Mouse (Mus musculus) embryo, embryonic 9.5 days (tissue): Measurements from ENCODE around the gene Esr2.

Experiments used
- DNase-seq: peaks from one replicate; pipeline ENCODE4 v3.0.0-alpha.2; 2017; ENCODE audit errors: extremely low spot score

Esr2 gene

DNA sequence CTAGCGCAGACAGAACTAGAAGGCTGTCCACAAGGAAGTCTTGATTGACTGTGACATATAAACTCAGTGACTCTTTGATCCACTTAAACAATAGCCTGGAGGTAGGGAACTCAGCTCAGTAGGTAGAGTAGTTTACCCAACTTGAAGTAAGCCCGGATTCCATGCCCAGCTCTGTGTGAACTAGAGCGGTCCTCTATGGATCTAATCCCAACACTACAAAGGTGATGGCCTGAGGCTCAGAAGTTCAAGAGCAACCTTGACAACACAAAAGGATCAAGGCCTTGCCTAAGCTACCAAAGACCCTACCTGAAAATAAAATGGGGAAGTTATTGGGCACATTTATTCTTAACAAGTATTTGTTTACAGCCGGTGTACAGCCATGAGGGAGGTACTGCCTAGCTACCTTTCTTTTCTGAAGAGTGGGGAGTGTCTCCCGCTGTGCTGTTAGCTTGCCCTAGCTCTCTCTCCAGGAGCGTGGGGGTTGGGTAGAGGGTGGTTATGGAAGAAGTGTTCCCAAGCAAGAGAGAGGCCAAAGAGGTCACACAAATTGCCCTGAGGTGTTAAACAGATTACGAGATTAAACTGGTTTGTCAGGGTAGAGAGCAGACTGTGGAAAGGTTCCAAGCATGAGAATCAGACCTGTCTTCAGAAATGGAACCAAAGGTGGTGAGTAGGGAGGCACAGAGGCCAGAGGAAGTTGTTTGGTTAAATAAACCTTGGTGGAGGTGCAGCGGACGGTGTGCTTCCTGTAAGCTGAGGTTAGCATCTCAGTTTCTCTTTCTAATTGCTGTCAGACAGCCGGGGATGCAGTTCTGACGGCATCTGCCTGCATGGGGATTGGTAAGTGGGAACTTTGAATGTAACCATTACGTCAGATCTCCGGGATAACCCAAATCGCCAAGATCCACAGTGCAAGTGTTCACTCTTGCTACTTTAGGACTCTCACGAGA lies 90.8 kb downstream of the Esr2 start:
- no peak for DNase-seq

- no peak for DNase-seq
These were observed 92.0 kb downstream of the Esr2 start for GRCm38 (mm10) chr12:76085066-76085465.

- peak; percentile 72 for DNase-seq
These were observed 95.4 kb downstream of the Esr2 start for GRCm38 (mm10) chr12:76081557-76082211.

- no peak for DNase-seq
These were observed 96.0 kb downstream of the Esr2 start for GRCm38 (mm10) chr12:76080876-76081556.

DNA sequence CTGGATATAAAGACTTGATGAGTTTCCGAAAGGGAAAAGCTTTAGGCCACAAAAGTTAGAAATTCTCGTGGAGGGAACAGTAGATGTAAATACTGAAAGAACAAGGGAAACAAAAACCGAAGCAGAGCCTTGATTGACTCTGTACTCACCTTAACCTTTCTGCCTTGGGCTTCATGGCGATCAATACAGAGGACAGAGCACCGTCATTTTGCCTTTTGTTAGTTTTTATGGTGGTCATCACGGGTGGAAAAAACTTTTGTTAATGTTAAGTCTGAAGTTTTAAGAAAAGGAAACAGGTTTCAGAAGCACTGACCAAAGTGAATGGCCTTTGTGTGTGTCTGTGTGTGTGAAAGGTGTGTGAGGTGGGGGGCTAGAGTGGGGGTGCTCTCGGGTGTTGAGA lies 103.1 kb downstream of the Esr2 start:
- peak; percentile 14 for DNase-seq

DNA sequence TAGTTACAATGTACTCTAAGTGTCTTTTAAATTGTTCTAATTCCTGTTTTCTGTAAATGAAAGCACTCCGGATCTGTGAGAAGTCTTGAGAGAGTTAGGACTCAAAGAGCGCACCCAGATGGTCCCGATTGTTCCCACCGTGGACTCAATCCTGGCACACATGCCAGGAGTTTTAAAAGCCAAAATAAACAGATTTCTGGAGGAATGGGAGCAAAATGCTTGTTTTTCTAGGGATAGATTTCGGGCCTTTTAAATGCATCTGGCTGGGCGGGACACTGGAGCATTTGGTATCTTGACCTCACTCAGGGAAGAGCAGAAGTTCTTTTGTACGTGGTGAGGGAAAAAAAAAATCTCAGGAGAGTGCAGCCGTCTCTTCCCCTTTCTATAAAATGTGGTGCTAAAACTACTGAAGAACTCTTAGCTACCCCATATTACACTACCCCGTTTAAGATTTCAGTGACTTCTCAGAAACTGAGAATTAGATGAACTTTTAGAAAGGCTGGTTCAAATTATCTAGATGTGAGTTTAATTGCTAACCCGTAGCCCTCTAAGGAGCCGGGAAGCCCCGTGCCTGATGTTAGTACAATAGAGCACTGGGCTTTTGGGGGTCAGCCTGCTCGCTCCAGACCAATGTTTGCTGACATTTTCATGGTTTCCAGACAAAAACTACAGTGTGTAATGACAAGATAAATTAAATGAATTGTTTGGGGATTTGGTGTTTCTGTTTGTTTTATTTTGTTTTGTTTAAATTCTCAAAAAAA lies 103.8 kb downstream of the Esr2 start:
- peak; percentile 76 for DNase-seq

DNA sequence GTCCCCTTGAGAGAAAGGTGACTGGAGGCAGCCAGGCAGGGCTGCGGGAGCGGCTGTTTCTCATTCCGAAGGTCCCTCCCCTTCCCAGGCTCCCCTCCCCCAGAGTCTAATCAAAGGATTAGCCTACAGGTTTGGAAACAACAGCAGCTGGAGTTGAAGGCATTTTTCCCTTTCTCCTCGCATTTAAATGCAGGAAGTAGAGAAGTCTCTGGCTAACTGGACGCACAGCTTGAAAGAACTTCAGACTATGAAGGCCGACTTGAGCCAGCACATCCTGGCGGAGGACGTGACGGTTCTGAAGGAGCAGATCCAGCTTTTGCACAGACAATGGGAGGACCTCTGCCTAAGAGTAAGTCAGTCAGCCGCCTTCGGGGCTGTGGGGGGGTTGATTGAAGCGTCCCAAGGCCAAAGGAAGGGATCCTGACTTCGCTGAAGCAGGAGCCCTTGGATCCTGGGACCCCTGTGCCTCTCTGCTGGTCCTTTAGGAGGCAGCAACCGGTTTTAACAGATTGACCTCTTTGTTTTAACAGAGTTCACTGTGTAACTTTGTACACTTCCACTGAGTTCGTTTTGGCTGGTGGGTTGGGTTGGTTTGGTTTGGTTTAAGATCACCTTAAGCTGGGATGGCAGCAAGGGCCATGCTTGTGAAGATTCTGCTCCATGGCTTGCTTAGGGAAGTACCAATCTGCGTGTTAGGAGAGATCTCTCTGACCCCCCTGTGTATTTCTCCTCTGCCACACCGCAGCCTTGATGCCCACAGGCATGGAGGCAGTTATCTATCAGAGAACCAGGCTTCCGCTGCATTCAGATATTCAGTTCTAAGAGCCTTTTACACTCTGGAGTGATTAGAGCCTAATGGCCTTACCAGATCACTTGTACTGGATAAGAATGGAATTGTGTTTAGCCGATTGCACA lies 104.9 kb downstream of the Esr2 start:
- DNase-seq: peak; percentile 81
